In the genomic region with DNA sequence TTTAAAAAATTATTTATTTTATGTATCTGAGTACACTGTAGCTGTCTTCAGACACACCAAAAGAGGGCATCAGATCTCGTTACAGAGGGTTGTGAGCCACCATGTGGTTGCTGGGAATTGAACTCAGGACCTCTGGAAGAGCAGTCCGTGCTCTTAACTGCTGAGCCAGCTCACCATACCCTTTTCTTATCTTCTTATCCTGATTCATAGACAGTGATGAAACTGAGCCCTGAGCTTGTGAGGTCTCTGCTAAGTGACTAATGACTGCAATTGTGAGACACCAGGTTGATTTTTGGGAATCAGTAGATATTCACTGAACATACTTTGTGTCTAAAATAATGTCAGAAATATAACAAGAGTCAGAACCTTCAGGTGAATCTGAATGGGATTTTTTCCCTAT, we compare ENCODE assay signal across 3 mouse cellular contexts. TPM values are rescaled to one million over a fixed set of nuclear protein-coding genes. Genes with fewer than 3 reads are reported as not detected.
A peak's percentile ranks its signal among the peaks of the same experiment; 100 is the strongest.
DNase-seq lines count a peak whose midpoint lies in the region; ATAC-seq and TF ChIP-seq lines count a peak whose summit lies in the region.
"Not testable (repeated sequence)": the region's sequence is repeated elsewhere in the genome, so short reads cannot be mapped to it uniquely, and the experiment has no call there.

No protein-coding gene starts in this region.

- peaks cover 6 to 15% of the 10 kb centered on the region in 2 experiments for H3K4me1 ChIP-seq in MEL (ENCODE audit: control insufficient read depth in 1 of 2, insufficient read depth in 2 of 2, low read length in 2 of 2)
- H3K4me1 ChIP-seq in midbrain, embryonic 11.5 days (ENCODE audit: control insufficient read depth, insufficient read depth, low read length) = not testable (repeated sequence)

- not testable (repeated sequence) for H3K4me2 ChIP-seq in midbrain, embryonic 11.5 days

- not testable (repeated sequence) for H3K27me3 ChIP-seq in MEL (ENCODE audit: control insufficient read depth in 1 of 2, insufficient read depth in 2 of 2, low read length in 2 of 2); midbrain, embryonic 11.5 days (ENCODE audit: control insufficient read depth, insufficient read depth, low read length)

- WGBS in midbrain, embryonic 11.5 days = 89% methylated on average over 2 of the region's 2 CpGs

- TF ChIP-seq CTCF in MEL (IDR thresholded peaks at IDR 0.05 in 2 of 3, conservative IDR thresholded peaks at IDR 0.05 in 1 of 3; ENCODE audit: control insufficient read depth in 1 of 3, insufficient read depth in 1 of 3, low read depth in 2 of 3, low read length in 3 of 3, poor library complexity in 1 of 3, severe bottlenecking in 1 of 3) = not testable (repeated sequence)

- not testable (repeated sequence) for TF ChIP-seq POLR2A in MEL (IDR thresholded peaks at IDR 0.05; ENCODE audit: control insufficient read depth in 1 of 2, insufficient read depth in 1 of 2, low read depth in 1 of 2, low read length in 2 of 2, poor library complexity in 1 of 2)

- not testable (repeated sequence) for H3K9ac ChIP-seq in MEL (ENCODE audit: control insufficient read depth, low read depth, low read length, poor library complexity, severe bottlenecking); midbrain, embryonic 11.5 days (ENCODE audit: low read length)

- ATAC-seq in midbrain, embryonic 11.5 days (ENCODE audit: low FRiP score) = not testable (repeated sequence)

- not testable (repeated sequence) for DNase-seq in MEL (ENCODE audit: low read depth, low spot score)
- peak; percentile 25 for DNase-seq in heart, adult 11 months
- DNase-seq in midbrain, embryonic 11.5 days (ENCODE audit: low spot score, missing footprints) = peak; percentile 23

- H3K36me3 ChIP-seq in MEL (ENCODE audit: control insufficient read depth in 1 of 2, insufficient read depth in 2 of 2, low read length in 2 of 2) = peaks cover 1 to 11% of the 10 kb centered on the region in 2 experiments; a peak in 3 of 4 replicates
- H3K36me3 ChIP-seq in midbrain, embryonic 11.5 days (ENCODE audit: control insufficient read depth, insufficient read depth, low read length) = not testable (repeated sequence)

- TF ChIP-seq RAD21 in MEL (IDR thresholded peaks at IDR 0.05; ENCODE audit: low read depth, low read length) = not testable (repeated sequence)

- not testable (repeated sequence) for H3K27ac ChIP-seq in MEL (ENCODE audit: control insufficient read depth, low read depth, low read length); midbrain, embryonic 11.5 days (ENCODE audit: low read depth, low read length)

- H3K79me2 ChIP-seq in MEL (ENCODE audit: control insufficient read depth, insufficient read depth, low read length, poor library complexity) = not testable (repeated sequence)

- H3K9me3 ChIP-seq in MEL (replicated peaks; ENCODE audit: insufficient read depth, low read length); midbrain, embryonic 11.5 days (ENCODE audit: control insufficient read depth, low read length): not testable (repeated sequence)

- H3K4me3 ChIP-seq in MEL (ENCODE audit: control insufficient read depth in 1 of 2, insufficient read depth in 1 of 2, low read depth in 2 of 2, low read length in 2 of 2); midbrain, embryonic 11.5 days (ENCODE audit: low read depth, low read length): not testable (repeated sequence)

- TF ChIP-seq EP300 in MEL (IDR thresholded peaks at IDR 0.05; ENCODE audit: low read depth in 1 of 2, low read length in 2 of 2) = not testable (repeated sequence)

TF ChIP-seq in MEL, 35 proteins besides CTCF, POLR2A, EP300 and RAD21:
- peak; percentile 77 for TF ChIP-seq TBP (IDR thresholded peaks at IDR 0.05; ENCODE audit: low read depth, low read length)
TF ChIP-seq in MEL: peak in this region for 1; not testable (repeated sequence) for 34.

RNA-seq across cellular contexts. Expression of a gene that starts 12.8 kb away (rescaled TPM):
- 28.2 and 30.6 TPM in 2 replicates for total RNA-seq in MEL (2012; rRNA removed)
- polyA plus RNA-seq in MEL (2012; ENCODE audit: insufficient read depth in 1 of 2, insufficient read length in 2 of 2, low read depth in 1 of 2, low replicate concordance in 2 of 2, missing spikeins in 1 of 2) = 10 to 100 TPM in 1 of 2 experiments, not detected in 1; 26.1 TPM
- polyA plus RNA-seq in midbrain, embryonic 11.5 days (2014; fragmentation: Nextera tagmentation; extraction: Ambion mirVana) = 25.7 and 28.4 TPM in 2 replicates

RNA-seq across cellular contexts. Expression of a gene that starts 29.6 kb away (rescaled TPM):
- total RNA-seq in MEL (2012; rRNA removed) = 12.6 and 14.6 TPM in 2 replicates
- polyA plus RNA-seq in MEL (2012; ENCODE audit: insufficient read depth in 1 of 2, insufficient read length in 2 of 2, low read depth in 1 of 2, low replicate concordance in 2 of 2, missing spikeins in 1 of 2) = 10 to 100 TPM in 1 of 2 experiments, not detected in 1; 11.0 TPM
- 39.7 and 44.2 TPM in 2 replicates for polyA plus RNA-seq in midbrain, embryonic 11.5 days (2014; fragmentation: Nextera tagmentation; extraction: Ambion mirVana)

RNA-seq across cellular contexts. Expression of a gene that starts 29.6 kb away (rescaled TPM):
- total RNA-seq in MEL (2012; rRNA removed) = 12.4 and 13.4 TPM in 2 replicates
- polyA plus RNA-seq in MEL (2012; ENCODE audit: insufficient read depth in 1 of 2, insufficient read length in 2 of 2, low read depth in 1 of 2, low replicate concordance in 2 of 2, missing spikeins in 1 of 2) = 10 to 100 TPM in 1 of 2 experiments, not detected in 1; 16.1 TPM
- 7.2 and 9.2 TPM in 2 replicates for polyA plus RNA-seq in midbrain, embryonic 11.5 days (2014; fragmentation: Nextera tagmentation; extraction: Ambion mirVana)

RNA-seq across cellular contexts. Expression of a gene that starts 56.2 kb away (rescaled TPM):
- 5.0 and 7.2 TPM in 2 replicates for total RNA-seq in MEL (2012; rRNA removed)
- 1 to 10 TPM in 1 of 2 experiments, not detected in 1; 3.0 TPM for polyA plus RNA-seq in MEL (2012; ENCODE audit: insufficient read depth in 1 of 2, insufficient read length in 2 of 2, low read depth in 1 of 2, low replicate concordance in 2 of 2, missing spikeins in 1 of 2)
- polyA plus RNA-seq in midbrain, embryonic 11.5 days (2014; fragmentation: Nextera tagmentation; extraction: Ambion mirVana) = 7.4 and 9.1 TPM in 2 replicates
